Mouse (Mus musculus): ENCODE data around the gene Gm11037.
A peak's percentile ranks its signal among the peaks of the same experiment; 100 is the strongest.
"Not testable (repeated sequence)": the region's sequence is repeated elsewhere in the genome, so short reads cannot be mapped to it uniquely, and the experiment has no call there.

The Gm11037 gene

DNA sequence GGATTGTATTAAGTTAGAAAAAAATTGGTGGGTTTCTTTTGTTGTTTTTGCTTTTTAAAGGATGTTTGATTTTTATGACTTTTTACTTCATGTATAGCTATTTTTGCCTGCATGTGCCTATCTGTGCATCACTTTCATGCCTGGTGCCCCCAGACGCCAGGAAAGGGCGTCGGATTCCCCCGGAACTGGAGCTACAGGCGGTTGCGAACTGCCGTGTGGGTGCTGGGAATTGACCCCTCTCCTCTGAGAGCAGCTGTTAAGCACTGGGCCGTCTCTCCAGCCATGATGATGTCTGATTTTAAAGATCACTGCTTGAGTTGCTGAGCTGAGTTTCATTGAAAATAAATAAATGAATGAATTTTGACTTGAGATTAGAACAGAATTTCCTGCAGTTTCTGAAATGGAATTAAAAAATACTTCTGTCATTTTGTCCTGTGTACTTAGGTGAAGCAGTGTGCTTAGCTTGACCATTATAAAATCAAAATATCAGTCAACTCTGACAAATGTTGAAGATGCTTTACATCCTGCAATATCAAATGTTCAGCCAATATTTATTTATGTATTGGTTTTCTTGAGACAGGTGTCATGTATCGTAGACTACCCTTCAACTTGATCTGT, at the start of gene Gm11037:
TSS of gene Gm11037 (plus strand) at position 568 of the 618 bp plus-strand sequence.
- DNase-seq (ENCODE audit: low read depth, low spot score) = no peak

DNA sequence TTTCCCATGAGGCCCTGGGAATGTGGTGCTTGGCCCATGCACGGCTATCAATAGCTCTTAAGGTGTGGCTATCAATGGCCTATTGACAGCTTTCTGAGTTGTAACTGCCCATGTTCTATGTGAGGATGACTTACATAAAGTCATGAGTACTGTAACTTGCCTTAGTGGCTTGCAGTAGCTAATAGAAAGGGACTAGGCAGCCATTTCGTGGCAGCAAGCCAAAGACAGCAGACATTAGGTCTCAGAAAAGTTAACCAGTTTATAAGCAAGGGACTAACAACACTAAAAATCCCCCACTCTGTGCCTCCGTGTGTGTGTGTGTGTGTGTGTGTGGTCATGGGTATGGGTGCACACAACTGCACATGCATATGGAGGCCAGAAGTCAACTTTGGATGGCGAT, 49.1 kb upstream of the Gm11037 start:
- no peak for DNase-seq (ENCODE audit: low read depth, low spot score)

DNA sequence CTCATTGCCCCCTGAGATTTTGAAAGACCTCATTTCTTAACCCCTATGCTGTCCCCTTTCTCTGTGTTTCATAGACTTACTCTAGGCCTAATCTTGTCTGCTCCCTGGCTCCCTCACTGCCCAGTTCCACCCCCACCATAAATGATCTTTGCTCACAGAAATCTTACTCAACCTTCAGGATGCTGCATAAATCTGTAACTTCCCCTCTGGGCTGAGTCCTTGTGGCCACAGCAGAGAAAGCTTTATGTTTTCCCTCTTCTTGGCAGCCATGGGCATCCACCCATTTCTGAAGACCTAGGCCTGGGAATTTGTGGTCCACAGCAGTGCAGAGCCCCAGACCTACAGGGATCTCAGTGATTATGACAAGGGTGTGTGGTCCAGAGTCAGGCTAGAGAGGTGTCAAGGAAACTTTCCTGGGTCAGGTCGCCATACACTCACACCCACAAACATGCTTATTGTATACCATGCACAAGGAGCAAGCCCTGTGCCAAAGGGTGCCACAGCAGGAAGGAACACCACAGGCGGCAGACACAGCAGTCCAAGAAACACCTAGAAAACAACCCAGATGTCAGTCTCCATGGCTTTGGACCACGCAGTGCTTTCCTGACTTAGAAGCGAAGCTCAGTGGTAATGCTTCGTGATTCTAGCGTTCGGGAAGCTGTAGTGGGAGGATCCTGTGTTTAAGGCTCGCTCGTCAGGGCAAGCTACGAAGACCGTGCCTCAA, 46.5 kb upstream of the Gm11037 start, which contains the start of gene Siglec1:
TSS of gene Siglec1 (minus strand) at position 99 of the 724 bp plus-strand sequence.
- no peak for DNase-seq (ENCODE audit: low read depth, low spot score)

DNA sequence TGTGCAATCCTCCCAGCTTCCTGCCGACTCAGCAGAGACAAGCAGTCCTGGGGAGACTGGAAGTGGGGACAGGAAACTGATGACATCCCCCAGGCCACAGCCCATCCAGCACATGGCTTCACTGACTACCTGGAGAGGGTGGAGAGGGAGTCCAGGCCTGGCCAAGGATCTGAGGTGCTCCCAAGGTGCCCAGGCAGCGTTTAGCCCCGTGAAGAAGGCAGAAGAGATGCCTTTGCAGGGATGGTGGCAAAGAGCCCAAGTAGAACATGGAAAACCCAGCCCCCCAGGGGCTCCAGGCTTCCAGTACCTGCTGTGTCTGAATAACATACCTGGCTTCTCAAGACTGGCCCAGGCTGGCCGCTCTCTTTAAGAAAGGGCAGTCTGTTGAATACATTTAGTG, 44.7 kb upstream of the Gm11037 start:
- no peak for DNase-seq (ENCODE audit: low read depth, low spot score)

DNA sequence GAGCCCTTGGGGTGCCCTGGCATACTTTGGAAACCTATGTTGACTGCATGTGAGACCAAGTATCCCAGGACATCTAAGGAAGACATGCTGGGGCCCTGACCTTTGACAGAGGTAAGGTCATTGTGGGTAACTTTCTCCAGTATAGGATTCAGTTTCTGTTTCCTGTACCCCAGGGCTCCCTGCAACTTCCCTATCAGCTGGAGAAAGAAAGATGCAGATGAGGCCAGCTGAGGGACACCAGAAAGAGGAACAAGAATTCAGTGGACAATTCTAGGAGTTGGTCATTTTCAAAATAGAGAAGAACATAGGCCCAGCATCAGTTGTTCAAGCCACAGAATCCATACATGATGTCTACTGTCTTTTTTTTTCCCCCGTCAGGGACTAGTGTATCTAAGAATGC, 43.7 kb upstream of the Gm11037 start:
- DNase-seq (ENCODE audit: low read depth, low spot score) = no peak

DNA sequence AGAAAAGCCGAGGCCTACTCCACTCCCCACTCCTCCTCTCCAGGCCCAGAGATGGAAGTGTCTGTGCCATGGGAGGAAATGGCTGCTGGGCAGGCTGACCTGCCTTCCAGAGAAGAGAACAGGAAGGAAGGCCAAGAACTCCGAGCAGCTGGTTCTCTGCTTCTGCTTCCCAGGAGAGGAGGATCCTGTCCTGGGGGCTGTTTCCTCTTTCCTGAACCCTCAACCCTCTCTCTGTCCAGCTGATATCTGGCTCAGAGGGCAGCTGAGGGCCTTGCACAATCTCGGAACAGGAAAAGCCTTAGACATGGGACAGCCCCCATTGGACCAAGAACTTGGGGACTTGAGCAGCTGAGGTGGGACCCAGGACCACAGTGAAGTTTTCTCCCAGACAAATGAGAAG, 42.4 kb upstream of the Gm11037 start:
- DNase-seq (ENCODE audit: low read depth, low spot score) = no peak

DNA sequence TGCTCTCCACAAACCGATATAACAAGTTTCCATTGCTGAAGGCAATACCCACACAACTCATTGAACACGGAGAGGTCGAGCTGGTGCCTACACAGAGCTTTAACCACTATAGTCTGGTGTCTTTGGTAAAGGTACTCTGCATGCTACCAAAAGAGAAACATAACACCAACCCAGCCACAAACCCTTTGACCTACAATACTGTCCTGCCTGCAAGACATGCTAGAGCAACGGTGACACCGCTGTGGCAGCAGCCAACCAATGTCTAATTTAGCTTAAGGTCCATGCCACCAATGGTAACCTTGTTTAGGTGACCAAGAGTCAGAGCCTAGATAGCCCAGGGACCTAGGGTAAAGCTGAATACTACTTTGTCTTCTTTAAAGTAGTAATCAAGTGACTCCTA, 39.7 kb upstream of the Gm11037 start:
- no peak for DNase-seq (ENCODE audit: low read depth, low spot score)

DNA sequence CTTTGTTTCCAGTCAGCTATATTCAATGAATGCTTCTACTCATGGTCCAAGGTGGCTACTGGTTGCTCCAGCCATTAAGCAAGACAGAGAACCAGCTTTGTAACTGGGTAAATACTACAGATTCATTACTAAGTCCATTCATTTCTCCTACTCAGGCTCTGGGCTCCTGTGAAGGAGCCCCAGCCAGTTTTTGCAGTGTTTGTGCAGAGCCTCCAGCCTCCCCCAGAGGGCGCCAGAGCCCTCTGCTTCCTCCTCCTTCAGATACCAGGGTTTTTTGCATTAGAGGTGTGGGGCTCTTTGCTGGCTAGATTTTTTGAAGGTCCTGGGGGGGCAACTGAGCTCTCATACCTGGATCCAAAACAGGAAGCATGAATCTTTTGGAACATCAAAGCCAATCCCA, 38.5 kb upstream of the Gm11037 start:
- DNase-seq (ENCODE audit: low read depth, low spot score) = peak; percentile 50

DNA sequence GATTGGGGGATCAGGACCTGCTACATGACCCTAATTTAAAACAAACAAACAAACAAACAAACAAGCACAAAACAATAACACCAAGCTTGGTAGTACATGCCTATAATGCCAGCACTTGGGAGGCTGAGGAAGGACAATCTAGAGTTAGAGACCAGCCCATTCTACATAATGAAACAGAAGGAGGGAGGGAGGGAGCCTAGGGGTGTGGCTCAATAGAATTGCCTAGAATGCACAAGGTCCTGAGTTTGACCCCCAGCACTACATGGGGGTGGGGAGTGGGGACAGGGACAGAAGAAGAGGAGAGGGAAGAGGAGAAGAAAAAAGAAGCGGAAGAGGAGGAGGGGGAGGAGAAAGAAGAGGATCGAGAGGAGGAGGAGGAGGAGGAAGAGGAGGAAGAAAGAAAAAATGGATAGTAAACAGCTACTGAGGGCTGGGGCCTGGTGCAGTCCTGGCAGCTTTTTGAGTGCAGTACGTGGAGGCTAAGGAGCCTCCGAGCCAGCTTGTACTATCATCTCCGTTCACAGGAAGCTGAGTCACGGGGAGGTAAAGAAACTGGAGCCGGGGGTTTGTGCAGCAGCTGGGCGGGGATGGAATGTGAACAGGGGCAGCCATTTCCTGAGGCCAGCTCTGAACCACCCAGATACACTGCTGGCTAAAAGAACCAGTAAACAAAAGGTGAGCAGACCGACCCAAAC, 37.0 kb upstream of the Gm11037 start:
- no peak for DNase-seq (ENCODE audit: low read depth, low spot score)

DNA sequence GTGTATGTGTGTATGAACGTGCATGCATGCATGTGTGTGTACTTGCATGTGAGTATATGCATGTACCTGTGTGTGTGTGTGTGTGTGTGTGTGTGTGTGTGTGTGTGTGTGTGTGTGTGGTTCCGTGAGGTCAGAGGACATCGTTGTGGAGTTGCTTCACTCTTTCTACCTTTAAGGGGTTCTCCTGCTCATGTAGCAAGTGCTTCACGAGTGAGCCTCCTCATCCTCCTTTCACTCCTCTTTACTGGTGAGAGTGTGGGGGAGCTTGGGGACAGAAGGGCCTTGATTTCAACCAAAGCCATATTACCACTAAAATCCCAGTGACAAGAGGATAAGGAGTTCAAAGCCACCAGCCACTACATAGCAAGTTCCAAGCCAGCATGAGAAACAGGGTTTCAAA, 36.2 kb upstream of the Gm11037 start:
- DNase-seq (ENCODE audit: low read depth, low spot score) = no peak

DNA sequence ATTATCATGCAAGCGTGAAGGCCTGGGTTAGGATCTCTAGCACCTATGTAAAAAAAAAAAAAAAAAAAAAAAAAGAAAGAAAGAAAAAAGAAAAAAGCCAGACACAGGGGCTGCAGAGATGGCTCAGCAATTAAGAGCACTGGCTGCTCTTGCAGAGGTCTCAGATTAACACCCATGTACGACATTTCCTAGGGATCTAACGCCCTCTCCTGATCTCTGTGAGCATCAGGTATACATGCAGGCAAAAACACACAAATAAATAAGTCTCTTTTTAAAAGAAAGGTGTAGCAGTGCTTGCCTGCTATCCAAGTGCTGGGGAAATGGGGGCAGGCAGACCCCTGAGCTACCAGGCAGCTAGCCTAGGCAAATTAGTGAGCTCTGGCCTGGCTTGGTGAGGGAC, 31.8 kb upstream of the Gm11037 start:
- no peak for DNase-seq (ENCODE audit: low read depth, low spot score)

DNA sequence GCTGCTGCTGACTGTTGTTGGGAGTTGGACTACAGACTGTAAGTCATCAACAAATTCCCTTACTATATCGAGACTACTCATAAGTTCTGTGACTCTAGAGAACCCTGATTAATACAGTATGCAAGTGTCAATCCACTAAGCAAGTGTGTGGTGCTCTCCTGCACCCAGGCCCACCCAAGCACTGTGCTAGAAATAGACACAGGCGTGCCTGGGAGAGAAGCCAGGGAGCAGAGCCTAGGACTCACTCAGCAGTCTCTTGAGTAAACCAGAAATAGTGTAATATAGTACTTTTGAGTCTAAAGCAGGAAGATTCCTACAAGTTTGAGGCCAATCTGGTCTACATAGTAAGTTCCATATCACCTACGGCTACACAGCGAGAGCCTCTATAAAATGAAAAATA, 29.3 kb upstream of the Gm11037 start:
- no peak for DNase-seq (ENCODE audit: low read depth, low spot score)

DNA sequence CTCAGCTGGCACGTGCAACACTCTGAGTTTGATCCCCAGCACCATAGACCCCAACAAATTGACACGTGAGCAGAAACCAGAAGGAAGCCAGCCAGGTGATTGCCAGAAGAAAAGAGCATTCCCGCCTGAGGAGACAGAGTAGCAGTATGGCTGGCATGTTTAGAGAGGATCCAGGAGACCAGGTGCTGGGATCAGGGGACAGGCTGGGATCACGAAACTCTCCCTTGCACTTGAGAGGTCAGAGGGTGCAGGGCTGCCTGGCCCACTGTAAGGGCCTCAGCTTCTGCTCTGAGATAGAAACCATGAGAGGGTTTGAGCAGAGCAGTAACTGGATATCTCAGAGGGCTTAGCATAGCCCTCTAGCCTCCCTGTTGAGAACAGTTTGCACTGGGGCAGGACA, 28.2 kb upstream of the Gm11037 start:
- not testable (repeated sequence) for DNase-seq (ENCODE audit: low read depth, low spot score)

DNA sequence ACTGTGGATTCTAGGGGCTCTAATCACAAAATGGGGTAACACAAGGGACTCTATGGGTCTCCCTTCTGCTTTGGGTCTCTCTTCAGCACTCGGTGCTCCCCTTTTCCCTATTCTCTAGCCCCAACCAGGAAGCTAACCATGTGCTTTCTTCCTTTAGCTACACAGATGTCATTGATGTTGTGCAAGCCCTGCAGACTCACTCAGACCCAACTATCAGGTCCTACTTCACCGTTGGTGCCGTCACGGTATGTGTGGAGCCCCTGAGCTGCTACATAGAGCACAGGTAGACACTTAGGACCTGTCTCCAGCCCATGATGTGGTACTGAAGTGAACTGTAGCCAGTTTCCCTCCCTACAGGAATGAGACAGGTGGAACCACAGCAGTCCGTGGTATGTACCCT, 27.3 kb upstream of the Gm11037 start:
- no peak for DNase-seq (ENCODE audit: low read depth, low spot score)

DNA sequence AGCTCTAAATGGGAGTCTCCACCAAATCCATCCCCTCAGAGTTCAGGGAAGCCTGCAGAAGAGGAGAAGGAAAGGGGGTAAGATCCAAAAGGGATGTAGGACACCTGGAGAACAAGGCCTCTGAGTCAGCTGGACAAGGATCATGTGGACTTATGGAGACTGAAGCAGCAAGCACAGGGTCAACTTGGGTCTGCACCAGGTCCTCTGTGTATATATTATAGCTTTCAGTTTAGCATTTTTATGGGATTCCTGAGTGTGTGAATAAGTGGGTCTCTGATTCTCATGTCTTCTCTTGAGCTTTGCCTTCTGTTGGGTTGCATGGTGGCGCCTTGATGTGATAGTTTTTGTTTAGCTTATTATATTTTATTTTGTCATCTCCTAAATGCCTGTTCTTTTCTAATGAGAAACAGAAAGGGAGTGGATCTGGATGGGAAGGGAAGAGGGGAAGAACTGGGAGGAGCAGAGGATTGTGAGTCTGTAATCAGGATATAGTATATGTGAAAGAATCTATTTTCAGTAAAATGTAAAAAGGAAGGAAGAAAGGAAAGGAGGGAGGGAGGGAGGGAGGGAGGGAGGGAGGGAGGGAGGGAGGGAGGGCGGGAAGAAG, 14.2 kb upstream of the Gm11037 start:
- no peak for DNase-seq (ENCODE audit: low read depth, low spot score)

DNA sequence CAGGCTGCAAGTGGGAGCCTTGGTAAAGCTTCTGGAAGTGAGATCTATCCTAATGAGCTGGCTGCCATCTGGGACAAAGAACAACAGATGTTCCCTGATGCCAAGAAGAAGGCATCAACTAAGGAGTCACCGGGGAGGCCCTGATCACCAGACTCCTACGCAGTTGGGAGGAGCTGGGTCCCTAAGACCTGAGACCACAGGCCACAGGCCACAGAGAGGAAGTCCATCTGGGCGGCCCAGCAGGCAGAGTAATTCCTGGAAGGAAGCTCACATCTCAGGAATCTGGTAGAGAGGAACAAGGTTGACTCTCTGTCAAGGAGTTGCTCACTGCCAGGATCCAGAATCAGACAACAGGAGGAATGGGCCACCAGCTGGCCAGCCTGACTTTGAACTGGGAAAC, 9.1 kb upstream of the Gm11037 start:
- no peak for DNase-seq (ENCODE audit: low read depth, low spot score)

DNA sequence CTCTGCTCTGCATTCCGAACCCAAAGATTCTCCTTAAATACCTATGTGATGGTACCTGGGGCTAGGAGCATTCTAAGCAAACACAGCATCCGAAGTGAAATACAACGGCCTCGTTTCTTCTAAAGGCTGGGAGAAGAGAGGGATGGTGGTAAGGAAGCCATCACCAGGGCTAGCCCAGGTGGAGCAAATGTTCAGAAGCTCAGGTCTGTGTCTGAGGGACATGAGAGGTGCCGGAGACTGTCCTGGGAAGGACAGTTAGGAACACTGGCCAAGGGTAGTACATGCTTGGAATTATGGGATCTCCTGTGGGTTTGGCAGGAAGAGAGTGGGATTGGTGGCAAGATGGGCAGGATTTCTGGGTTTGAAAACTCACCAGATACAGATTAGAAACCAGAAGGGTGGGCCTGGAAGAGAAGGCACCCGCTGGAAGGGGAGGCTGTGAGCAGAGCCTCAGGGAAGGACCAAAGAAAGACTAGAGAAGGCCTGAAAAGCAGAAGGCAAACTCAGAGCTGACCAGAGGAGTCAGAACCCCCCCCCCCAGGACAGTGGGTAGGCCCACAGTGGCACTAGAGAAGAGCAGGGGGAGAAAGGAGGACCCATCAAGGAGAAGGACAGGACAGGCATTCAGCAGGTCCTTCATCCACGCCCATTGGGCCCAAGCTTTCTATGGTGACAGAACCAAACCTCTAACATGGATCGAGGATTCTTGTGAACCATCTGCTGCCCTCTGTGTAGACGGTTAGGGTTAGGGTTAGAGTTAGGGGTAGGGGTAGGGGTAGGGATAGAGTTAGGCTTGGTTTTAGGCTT, 7.9 kb upstream of the Gm11037 start:
- no peak for DNase-seq (ENCODE audit: low read depth, low spot score)

DNA sequence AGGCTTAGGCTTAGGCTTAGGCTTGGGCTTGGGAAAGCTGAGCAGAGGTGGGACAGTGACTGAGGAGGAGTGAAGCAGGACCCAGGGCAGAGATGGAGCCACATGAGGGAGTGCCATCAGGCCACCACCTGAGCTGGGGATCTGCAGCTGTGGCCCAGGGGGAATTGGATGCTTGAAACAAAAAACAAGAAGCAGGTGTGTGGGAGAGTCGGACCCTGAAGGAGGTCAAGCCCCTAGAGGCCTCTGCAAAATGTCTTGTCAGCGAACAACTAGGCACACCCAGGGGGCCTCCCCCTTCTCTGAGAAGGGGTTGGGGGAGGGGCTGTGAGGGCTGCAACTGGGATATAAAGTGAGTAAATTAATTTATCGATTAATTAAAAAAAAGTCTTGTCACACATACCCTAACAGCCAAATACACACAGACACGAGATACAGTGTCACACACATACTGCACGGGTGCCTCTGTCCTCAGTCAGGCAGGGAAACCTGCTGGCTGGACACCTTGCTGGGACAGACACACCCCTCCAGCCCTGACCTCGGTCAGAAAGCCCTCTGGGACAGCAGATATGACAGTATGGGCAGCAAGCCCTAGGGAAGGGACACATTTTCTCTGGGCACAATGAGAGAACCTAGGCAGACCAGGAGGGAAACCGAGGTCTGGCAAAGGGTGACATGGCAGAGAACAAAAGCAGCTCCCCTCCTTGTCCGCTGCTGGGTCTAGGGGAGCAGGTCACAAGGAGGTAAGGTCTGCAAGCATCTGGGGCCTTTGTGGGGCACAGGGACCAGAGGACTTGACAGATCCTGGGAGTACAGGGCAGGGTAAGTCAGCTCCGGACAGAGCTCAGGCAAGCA, 7.1 kb upstream of the Gm11037 start:
- no peak for DNase-seq (ENCODE audit: low read depth, low spot score)

DNA sequence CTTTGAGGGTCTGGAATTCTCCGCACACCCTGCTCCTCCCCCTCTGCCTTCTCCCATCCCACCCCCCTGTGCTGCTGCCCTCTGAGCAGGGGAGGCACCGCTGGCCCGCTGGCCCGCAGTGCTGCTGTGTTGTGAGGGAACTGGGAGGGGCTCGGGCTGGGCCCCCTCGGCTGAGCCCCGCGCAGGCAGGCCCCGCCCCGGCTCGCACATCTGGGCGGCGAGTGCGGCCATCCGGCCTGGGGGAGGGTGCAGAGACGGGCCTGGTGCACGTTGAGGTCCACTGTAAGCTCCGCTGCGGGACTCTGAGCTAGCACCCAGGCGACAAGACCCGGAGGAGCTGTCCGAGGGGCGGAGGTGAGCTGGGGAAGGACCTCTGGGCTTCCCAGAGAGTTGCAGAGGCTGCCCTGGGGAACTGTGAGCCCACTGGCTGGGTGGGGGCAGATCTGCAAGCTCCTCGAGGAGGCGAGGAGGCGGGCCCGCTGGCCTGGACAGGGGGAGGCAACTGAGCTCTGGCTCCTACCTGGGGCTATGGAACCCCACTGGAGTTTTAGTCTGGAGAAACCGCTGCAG, 6.1 kb upstream of the Gm11037 start, which contains the start of gene Hspa12b:
TSS of gene Hspa12b (plus strand) at position 120 of the 570 bp plus-strand sequence.
- DNase-seq (ENCODE audit: low read depth, low spot score) = no peak

DNA sequence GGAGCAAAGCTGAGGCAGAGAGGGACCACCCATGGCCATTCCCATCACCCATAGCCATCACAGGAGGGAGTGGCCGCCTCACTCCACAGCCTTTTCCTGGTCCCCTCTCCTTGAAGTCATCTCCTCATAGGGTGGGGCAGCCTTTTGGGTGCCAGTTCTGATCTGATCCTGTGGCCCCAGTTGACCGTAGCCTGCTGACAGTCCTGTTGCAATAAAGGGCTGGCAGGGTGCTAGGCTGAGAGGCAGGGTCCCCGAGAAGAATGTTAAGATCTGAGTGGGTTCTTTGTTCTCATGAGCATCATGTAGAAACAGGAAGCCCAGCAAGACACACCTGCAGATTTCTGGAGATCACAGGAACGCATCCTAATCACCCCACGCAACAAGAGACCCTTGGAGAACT, 5.1 kb upstream of the Gm11037 start:
- DNase-seq (ENCODE audit: low read depth, low spot score) = no peak
